Mouse (Mus musculus) stomach, embryonic 16.5 days (tissue): ENCODE data around the gene Pnpla8. TPM values are rescaled to one million over a fixed set of nuclear protein-coding genes. Genes with fewer than 3 reads are reported as not detected.
"Not testable (repeated sequence)": the region's sequence is repeated elsewhere in the genome, so short reads cannot be mapped to it uniquely, and the experiment has no call there.

ENCODE experiments used
- ATAC-seq: fragments of 200-750 bp; cut with Nextera tagmentation; 2 replicates; pipeline ENCODE4 v1.8.0; 2017; ENCODE audit warnings: moderate number of reproducible peaks, moderate TSS enrichment; ENCODE audit not compliant: insufficient read depth, low FRiP score
- H3K27ac ChIP-seq: fragments of 300-500 bp; sonication (generic); 2 replicates; pipeline ENCODE4 v1.5.1; 2014; ENCODE audit warnings: low read length
- H3K27me3 ChIP-seq: fragments of 300-500 bp; sonication (generic); 2 replicates; pipeline ENCODE4 v1.6.1; 2014; ENCODE audit warnings: low read length, control low read depth, mixed read lengths; ENCODE audit not compliant: control insufficient read depth, insufficient read depth
- H3K36me3 ChIP-seq: fragments of 300-500 bp; sonication (generic); 2 replicates; pipeline ENCODE4 v1.6.1; 2014; ENCODE audit warnings: low read length; ENCODE audit not compliant: control insufficient read depth, insufficient read depth
- H3K4me1 ChIP-seq: fragments of 300-500 bp; sonication (generic); 2 replicates; pipeline ENCODE4 v1.6.1; 2014; ENCODE audit warnings: low read length, control low read depth, mixed read lengths; ENCODE audit not compliant: control insufficient read depth, insufficient read depth
- H3K4me2 ChIP-seq: fragments of 300-500 bp; sonication (generic); 2 replicates; pipeline ENCODE4 v1.6.1; 2014; ENCODE audit warnings: low read depth, low read length, mixed read lengths
- H3K4me3 ChIP-seq: fragments of 300-500 bp; sonication (generic); replicated peaks from 2 replicates; pipeline ENCODE4 v1.5.1; 2014; ENCODE audit warnings: mild to moderate bottlenecking, low read length
- H3K9ac ChIP-seq: fragments of 300-500 bp; sonication (generic); 2 replicates; pipeline ENCODE4 v1.6.1; 2014; ENCODE audit warnings: low read length
- H3K9me3 ChIP-seq: fragments of 300-500 bp; sonication (generic); replicated peaks from 2 replicates; pipeline ENCODE4 v1.6.1; 2016; ENCODE audit warnings: low read length, control low read depth; ENCODE audit not compliant: control insufficient read depth
- WGBS: fragments of 180-500 bp; shearing (Covaris S2); extraction: QIAGEN DNeasy Blood & Tissue Kit; methylation state at CpG from one replicate; pipeline ENCODE4 v1.1.7; 2014; 5-methylcytosine and 5-hydroxymethylcytosine counted together
- polyA plus RNA-seq: library from polyadenylated mRNA; unstranded; fragments of >200 nt; fragmentation: Nextera tagmentation; extraction: Ambion mirVana; gene quantifications from 2 replicates; pipeline ENCODE4 v1.2.1, GENCODE M21; 2015

Gene Pnpla8
- 59.2 and 60.5 TPM in 2 replicates for polyA plus RNA-seq

DNA sequence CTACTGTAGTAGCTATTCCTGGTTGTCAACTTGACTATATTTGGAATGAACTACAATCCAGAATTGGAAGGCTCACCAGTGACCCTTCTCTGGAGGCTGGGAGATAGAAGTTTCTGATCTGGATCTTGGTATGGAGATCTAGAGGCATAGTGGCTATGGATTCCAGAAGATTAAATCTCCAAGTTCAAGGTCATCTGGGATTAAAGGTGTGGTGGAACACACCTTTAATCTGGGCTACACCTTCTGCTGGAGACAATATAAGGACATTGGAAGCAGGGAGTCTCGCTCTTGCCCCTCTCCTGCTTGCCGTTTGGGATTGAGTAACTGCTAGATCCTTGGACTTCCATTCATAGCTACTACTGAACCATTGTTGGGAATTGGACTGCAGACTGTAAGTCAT, at the start of gene Pnpla8:
Gene Pnpla8 (plus strand): TSS at position 301 of the 400 bp plus-strand sequence.
- peak within 1 kb of the TSS; percentile 83 for H3K9ac ChIP-seq
- H3K4me1 ChIP-seq, H3K27me3 ChIP-seq, H3K9me3 ChIP-seq, ATAC-seq, H3K27ac ChIP-seq, H3K36me3 ChIP-seq: not testable (repeated sequence)
- H3K4me3 ChIP-seq, result peak within 1 kb of the TSS; percentile 64
- H3K4me2 ChIP-seq, result peak within 1 kb of the TSS; percentile 79
- 90% methylated on average over 2 of the region's 2 CpGs for WGBS

DNA sequence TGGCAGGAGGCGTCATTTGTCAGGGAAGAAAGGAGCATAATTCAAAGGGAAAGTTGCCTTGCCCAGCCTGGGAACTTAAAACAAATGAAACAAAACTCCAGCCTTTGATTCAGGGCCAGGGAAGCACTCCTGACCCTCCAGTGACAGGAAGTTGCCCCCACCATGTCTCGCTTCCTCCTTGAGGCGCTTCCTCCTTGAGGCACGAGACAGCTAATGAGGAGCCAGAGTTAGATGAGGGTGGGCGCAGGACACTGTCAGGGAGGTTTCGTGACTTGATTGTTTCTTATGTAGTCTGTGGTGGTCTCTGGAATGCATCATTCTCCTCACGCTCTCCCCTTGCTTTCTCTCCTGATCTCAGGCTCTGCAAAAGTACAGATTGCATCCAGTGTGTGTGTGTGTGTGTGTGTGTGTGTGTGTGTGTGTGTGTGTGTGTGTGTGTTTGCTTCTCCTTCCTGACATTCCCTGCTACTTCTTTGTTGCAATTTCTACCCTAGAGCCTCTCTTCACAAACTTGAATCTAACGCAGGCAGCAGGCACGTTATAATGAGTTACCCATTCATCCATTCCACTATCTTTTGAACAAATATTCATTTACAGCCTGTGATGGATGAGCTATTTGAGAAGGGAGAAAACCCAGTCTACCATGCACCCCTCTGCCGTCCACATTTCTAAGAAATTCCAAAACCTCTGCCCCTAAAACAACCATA, 44.7 kb upstream of the Pnpla8 start:
- H3K4me2 ChIP-seq, result peak overlapping the region; percentile 27; the same call in 1 of the 2 replicates
- no peaks in the 10 kb centered on the region for H3K27me3 ChIP-seq
- no peaks in the 10 kb centered on the region for H3K9me3 ChIP-seq
- no peak for ATAC-seq
- H3K9ac ChIP-seq, result 0 out of 2 replicates have a peak overlapping the region, but pooled peaks have one; percentile 25
- WGBS, result 26% methylated on average over 10 of the region's 10 CpGs
- no peak overlapping the region for H3K4me3 ChIP-seq
- no peaks in the 10 kb centered on the region for H3K36me3 ChIP-seq
- H3K4me1 ChIP-seq, result no peaks in the 10 kb centered on the region; the same call in 1 of the 2 replicates
- no peak overlapping the region for H3K27ac ChIP-seq

DNA sequence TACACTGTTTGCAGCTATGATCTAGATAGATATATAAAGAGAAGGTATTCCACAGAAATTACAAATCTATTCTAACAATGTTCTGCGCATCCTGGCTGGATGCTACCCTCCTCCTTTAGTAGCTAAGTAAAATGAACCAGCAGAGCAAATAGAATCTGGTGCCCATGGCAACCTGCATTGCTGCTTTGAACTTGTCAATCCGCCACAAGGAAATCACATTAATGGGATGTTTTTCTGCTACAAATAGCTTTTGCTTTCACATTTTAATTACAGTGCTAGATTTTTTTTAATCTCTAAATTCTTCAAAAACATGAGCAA, 44.2 kb upstream of the Pnpla8 start:
- Histone ChIP-seq H3K9me3 (no peaks in the 10 kb centered on the region), H3K27me3 (no peaks in the 10 kb centered on the region), H3K4me2 (no peak overlapping the region), H3K4me3 (no peak overlapping the region), H3K4me1 (no peaks in the 10 kb centered on the region; the same call in 1 of the 2 replicates), H3K27ac (no peak overlapping the region), H3K36me3 (no peaks in the 10 kb centered on the region), H3K9ac (no peak overlapping the region)
- no peak for ATAC-seq
- WGBS, result 76% methylated on average over 2 of the region's 2 CpGs

GRCm38 (mm10) chr12:44181081-44181982, 39.8 kb upstream of the Pnpla8 start:
- Histone ChIP-seq H3K4me2 (0 out of 2 replicates have a peak overlapping the region, but pooled peaks have one; percentile 17), H3K9ac (no peak overlapping the region), H3K9me3 (no peaks in the 10 kb centered on the region), H3K27me3 (no peaks in the 10 kb centered on the region), H3K4me3 (no peak overlapping the region), H3K27ac (no peak overlapping the region), H3K4me1 (no peaks in the 10 kb centered on the region; the same call in 1 of the 2 replicates), H3K36me3 (no peaks in the 10 kb centered on the region)
- WGBS, result 39% methylated on average over 9 of the region's 9 CpGs
- ATAC-seq, result peak; percentile 75; the same call in 1 of the 2 replicates

- Histone ChIP-seq H3K27me3 (no peaks in the 10 kb centered on the region), H3K9me3 (no peaks in the 10 kb centered on the region), H3K9ac (no peak overlapping the region), H3K4me2 (no peak overlapping the region), H3K27ac (no peak overlapping the region), H3K4me1 (no peaks in the 10 kb centered on the region), H3K36me3 (no peaks in the 10 kb centered on the region), H3K4me3 (no peak overlapping the region)
- 46% methylated on average over 4 of the region's 4 CpGs for WGBS
- ATAC-seq, result no peak
Observed at GRCm38 (mm10) chr12:44197873-44198525, 23.2 kb upstream of the Pnpla8 start.

DNA sequence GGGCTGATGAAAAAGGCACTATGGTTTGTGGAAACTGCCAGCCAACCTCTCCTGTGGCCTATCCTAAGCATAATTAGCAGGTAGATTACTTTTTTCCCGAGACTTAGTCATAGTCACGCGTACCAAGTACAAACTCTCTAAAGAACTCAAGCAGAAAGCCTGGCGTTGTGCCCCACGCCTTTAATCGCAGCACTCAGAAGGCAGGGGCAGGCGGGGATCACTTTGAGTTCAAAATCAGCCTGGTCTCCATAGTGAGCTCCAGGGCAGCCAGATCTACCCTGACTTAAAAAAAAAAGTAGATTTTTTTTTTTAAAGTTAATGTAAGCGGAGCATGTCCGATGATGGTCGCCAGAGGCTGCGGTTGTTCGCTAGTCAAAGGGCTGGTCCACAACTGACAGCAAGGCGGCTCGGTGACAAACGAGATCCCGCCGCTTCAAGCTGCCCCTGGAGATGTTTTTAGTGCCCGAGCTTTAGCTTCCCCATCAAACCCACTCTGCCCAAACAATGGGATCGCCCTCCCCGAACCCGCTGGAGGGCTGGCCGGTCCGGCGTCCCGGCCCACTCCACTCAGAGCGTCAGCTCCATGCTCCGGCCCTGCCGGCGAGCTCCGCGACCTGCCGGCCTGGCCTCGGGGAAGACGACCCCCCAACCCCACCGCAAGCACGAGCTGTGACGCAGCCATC, 11.9 kb upstream of the Pnpla8 start:
- under 1% methylated on average over 37 of the region's 37 CpGs for WGBS
- Histone ChIP-seq H3K9ac (peak overlapping the region; percentile 94), H3K4me2 (peak overlapping the region; percentile 58), H3K36me3 (peaks cover 4% of the 10 kb centered on the region; the same call in 1 of the 2 replicates), H3K27me3 (no peaks in the 10 kb centered on the region), H3K27ac (peak overlapping the region; percentile 82), H3K9me3 (no peaks in the 10 kb centered on the region), H3K4me3 (peak overlapping the region; percentile 99), H3K4me1 (peaks cover 8% of the 10 kb centered on the region; the same call in 1 of the 2 replicates)
- ATAC-seq, result no peak

- peak within 1 kb of the TSS; percentile 82 for H3K27ac ChIP-seq
- no peaks in the 10 kb centered on the region for H3K9me3 ChIP-seq
- peak within 1 kb of the TSS; percentile 94 for H3K9ac ChIP-seq
- no peaks in the 10 kb centered on the region for H3K27me3 ChIP-seq
- H3K36me3 ChIP-seq, result peaks cover 3% of the 10 kb centered on the region; the same call in 1 of the 2 replicates
- peaks cover 8% of the 10 kb centered on the region; the same call in 1 of the 2 replicates for H3K4me1 ChIP-seq
- under 1% methylated on average over 77 of the region's 77 CpGs for WGBS
- ATAC-seq, result peak; percentile 99
- H3K4me3 ChIP-seq, result peak within 1 kb of the TSS; percentile 99
- peak within 1 kb of the TSS; percentile 79 for H3K4me2 ChIP-seq
Observed at GRCm38 (mm10) chr12:44209824-44210752, 11.1 kb upstream of the Pnpla8 start, which contains the start of gene Dnajb9. TSS of gene Dnajb9 (minus strand) at chr12:44210326.

DNA sequence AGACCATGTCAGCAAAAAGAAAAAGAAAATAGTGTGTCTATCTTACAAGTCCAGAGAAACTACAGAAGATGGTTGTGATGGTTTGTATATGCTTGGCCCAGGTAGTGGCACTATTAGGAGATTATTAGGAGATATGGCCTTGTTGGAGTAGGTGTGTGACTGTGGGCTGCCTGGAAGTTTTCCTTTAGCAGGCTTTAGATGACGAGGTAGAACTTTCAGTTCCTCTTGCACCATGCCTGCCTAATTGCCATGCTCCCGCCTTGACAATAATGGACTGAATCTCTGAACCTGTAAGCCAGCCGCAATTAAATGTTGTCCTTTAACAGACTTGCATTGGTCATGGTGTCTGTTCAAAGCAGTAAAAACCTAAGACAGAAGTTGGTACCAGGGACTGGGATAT, 9.6 kb upstream of the Pnpla8 start:
- no peaks in the 10 kb centered on the region for H3K9me3 ChIP-seq
- no peak for ATAC-seq
- H3K27me3 ChIP-seq, result no peaks in the 10 kb centered on the region
- no peak overlapping the region for H3K9ac ChIP-seq
- no peak overlapping the region for H3K4me2 ChIP-seq
- no peak overlapping the region for H3K4me3 ChIP-seq
- no peak overlapping the region for H3K27ac ChIP-seq
- WGBS, result 97% methylated on average over 3 of the region's 3 CpGs
- H3K36me3 ChIP-seq, result no peaks in the 10 kb centered on the region
- H3K4me1 ChIP-seq, result peaks cover 8% of the 10 kb centered on the region; the same call in 1 of the 2 replicates
